Mouse (Mus musculus) testis, adult 2 months (tissue): ENCODE results near the gene Mga.

ENCODE experiments used
- CTCF ChIP-seq: fragments of 200-500 bp; IDR thresholded peaks from 2 replicates; pipeline ENCODE4 v1.5.1; 2012; ENCODE audit warnings: low read depth, mild to moderate bottlenecking, inconsistent platforms, low read length, moderate library complexity; ENCODE audit not compliant: control insufficient read depth, insufficient read depth, insufficient replicate concordance
- POLR2A ChIP-seq: fragments of 200-500 bp; IDR thresholded peaks from 2 replicates; pipeline ENCODE4 v1.6.1; 2012; ENCODE audit warnings: low read depth, mild to moderate bottlenecking, inconsistent platforms, low read length, moderate library complexity; ENCODE audit not compliant: control insufficient read depth

DNA sequence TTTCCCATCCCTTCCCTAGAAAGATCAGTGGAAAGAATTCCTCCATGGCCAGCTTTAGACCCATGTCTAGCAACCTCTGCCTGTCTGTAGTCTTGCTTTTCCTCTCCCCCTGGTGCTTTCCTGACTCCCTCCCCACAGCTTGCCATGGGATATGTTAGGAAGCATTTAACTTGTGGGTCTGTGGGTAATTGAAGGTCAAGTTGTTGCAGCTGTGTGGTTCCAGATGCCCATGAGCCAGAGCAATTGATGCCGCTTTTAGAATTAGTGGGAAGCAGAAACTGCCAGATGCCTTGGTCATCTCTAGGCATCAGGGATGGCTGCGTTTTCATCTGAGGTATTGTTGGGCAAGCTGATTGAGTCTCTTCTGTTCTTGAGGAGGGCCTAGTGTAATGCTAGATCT, 84.6 kb downstream of the Mga start:
- TF ChIP-seq CTCF (no peak), POLR2A (no peak)
